Mouse (Mus musculus) liver, postnatal 0 days (tissue): ENCODE data around the gene Nusap1. TPM values are rescaled to one million over a fixed set of nuclear protein-coding genes. Genes with fewer than 3 reads are reported as not detected.
"Not testable (repeated sequence)": the region's sequence is repeated elsewhere in the genome, so short reads cannot be mapped to it uniquely, and the experiment has no call there.

Source experiments
- ATAC-seq: fragments of 200-750 bp; cut with Nextera tagmentation; 2 replicates; pipeline ENCODE4 v1.8.0; 2017; ENCODE audit warnings: mild to moderate bottlenecking, moderate library complexity
- DNase-seq: peaks from one replicate; pipeline ENCODE4 v3.0.0-alpha.2; 2016
- H3K27ac ChIP-seq: fragments of 300-500 bp; sonication (generic); 2 replicates; pipeline ENCODE4 v1.5.1; 2014; ENCODE audit warnings: antibody characterized with exemption, moderate library complexity, mild to moderate bottlenecking, low read depth
- H3K27me3 ChIP-seq: fragments of 300-500 bp; sonication (generic); 2 replicates; pipeline ENCODE4 v1.6.1; 2014; ENCODE audit warnings: low read length, control low read depth, mixed read lengths; ENCODE audit not compliant: insufficient read depth
- H3K36me3 ChIP-seq: fragments of 300-500 bp; sonication (generic); replicated peaks from 2 replicates; pipeline ENCODE4 v1.6.1; 2014; ENCODE audit warnings: mild to moderate bottlenecking, control low read depth, low read length, moderate library complexity, mixed read lengths; ENCODE audit not compliant: insufficient read depth
- H3K4me1 ChIP-seq: fragments of 300-500 bp; sonication (generic); 2 replicates; pipeline ENCODE4 v1.6.1; 2014; ENCODE audit warnings: antibody characterized with exemption, mild to moderate bottlenecking, control low read depth; ENCODE audit not compliant: insufficient read depth
- H3K4me2 ChIP-seq: fragments of 300-500 bp; sonication (generic); 2 replicates; pipeline ENCODE4 v1.6.1; 2014; ENCODE audit warnings: low read depth, mild to moderate bottlenecking, low read length, moderate library complexity, mixed read lengths
- H3K4me3 ChIP-seq: fragments of 300-500 bp; sonication (generic); 2 replicates; pipeline ENCODE4 v1.5.1; 2014; ENCODE audit warnings: low read depth, low read length
- H3K9ac ChIP-seq: fragments of 300-500 bp; sonication (generic); replicated peaks from 2 replicates; pipeline ENCODE4 v1.6.1; 2014; ENCODE audit warnings: mild to moderate bottlenecking, moderate library complexity
- H3K9me3 ChIP-seq: fragments of 300-500 bp; sonication (generic); 2 replicates; pipeline ENCODE4 v1.6.1; 2016; ENCODE audit warnings: mild to moderate bottlenecking, control low read depth, low read length, mixed read lengths
- CTCF ChIP-seq: sonication (generic); IDR thresholded peaks from 2 replicates; pipeline ENCODE4 v1.5.1; 2016; ENCODE audit warnings: antibody characterized with exemption, low read depth
- EP300 ChIP-seq: IDR thresholded peaks from 2 replicates; pipeline ENCODE4 v1.6.1; 2016; ENCODE audit warnings: antibody characterized with exemption, low read depth, mild to moderate bottlenecking
- WGBS: fragments of 180-500 bp; shearing (Covaris S2); extraction: QIAGEN DNeasy Blood & Tissue Kit; methylation state at CpG from one replicate; pipeline ENCODE4 v1.1.7; 2014; ENCODE audit not compliant: insufficient replicate concordance; 5-methylcytosine and 5-hydroxymethylcytosine counted together
- polyA plus RNA-seq: library from polyadenylated mRNA; unstranded; fragments of >200 nt; fragmentation: Nextera tagmentation; extraction: Ambion mirVana; gene quantifications from 2 replicates; pipeline ENCODE4 v1.2.1, GENCODE M21; 2015

The Nusap1 gene
- polyA plus RNA-seq, 1 experiment from 2014 or later, result 48.5 TPM

DNA sequence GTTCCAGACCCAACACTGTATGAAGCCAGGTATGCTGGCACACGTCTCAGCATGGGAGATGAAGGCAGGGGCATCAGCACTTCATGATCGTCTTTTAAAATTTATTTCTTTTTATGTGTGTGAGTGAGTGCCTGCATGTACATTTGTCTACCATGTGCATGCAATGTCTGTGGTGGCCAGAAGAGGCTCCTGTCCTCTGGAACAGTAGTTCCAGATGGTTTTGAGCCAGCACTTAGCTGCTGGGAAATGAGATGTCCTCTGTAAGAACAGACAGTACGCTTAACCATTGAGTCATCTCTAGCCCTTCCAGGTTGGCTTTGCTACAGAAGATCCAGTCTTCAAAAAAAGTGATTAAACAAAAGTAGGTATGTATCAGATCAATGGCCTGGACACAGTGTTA, 26.9 kb upstream of the Nusap1 start:
- Histone ChIP-seq H3K27ac (no peak overlapping the region), H3K9me3 (no peaks in the 10 kb centered on the region), H3K4me2 (no peak overlapping the region), H3K36me3 (peaks cover 10% of the 10 kb centered on the region), H3K9ac (no peak overlapping the region), H3K4me3 (no peak overlapping the region), H3K27me3 (no peaks in the 10 kb centered on the region), H3K4me1 (peaks cover 7% of the 10 kb centered on the region)
- no peak for DNase-seq
- WGBS, result 88% methylated on average over 3 of the region's 3 CpGs
- ATAC-seq, result no peak
- TF ChIP-seq EP300, result no peak
- peak; percentile 59 for TF ChIP-seq CTCF

GRCm38 (mm10) chr2:119593765-119594112, 24.4 kb upstream of the Nusap1 start:
- Histone ChIP-seq H3K9ac (peak overlapping the region; percentile 98), H3K27ac (peak overlapping the region; percentile 97), H3K36me3 (peaks cover 28% of the 10 kb centered on the region), H3K4me3 (peak overlapping the region; percentile 90), H3K4me2 (peak overlapping the region; percentile 70), H3K9me3 (no peaks in the 10 kb centered on the region), H3K27me3 (no peaks in the 10 kb centered on the region), H3K4me1 (peaks cover 10% of the 10 kb centered on the region)
- DNase-seq (peak; percentile 20), ATAC-seq (peak; percentile 28)
- TF ChIP-seq EP300, result no peak
- TF ChIP-seq CTCF, result 0 out of 2 replicates have a peak, but pooled peaks have one; percentile 12
- 14% methylated on average over 7 of the region's 7 CpGs for WGBS

DNA sequence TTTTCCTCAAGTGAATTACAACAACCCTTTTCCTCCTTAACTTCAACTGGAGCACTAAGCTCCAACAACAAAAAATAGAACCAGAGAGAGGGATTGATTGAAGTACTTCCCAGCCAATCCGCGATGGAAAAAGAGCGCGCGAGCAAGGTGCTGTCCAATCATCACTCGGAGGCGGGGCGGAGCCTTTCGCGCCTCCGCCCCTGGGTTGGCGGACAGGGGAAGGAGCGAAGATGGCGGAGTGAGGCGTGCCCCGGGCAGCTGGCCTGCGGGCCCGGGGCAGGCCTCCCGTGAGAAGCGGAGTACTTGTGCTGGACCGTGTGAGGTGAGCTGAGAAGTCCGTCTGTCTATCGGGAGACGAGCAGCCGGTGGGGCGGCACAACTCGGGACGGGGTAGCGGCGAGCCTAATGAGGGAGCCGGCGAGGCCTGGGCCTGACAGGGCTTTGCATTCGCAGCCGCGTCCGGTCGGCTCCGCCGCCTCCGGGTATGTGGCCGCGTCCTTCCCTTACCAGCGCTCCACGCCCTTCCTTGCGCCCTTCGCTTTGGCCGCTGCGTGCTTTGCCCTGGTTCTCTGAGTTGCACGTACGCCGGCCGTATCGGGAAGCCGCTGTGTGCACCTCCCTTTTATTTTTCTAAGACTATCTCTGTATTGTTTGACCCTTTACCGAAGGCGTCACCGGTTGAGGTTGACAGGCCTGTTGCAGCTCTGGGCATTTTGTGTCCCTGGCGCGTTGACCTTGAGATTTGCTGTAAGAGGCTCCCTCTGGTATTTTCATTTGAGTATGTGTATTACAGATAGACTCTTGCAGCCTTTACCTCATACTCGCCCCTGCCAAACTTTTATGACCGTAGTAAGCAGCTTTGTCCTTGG, 23.8 kb upstream of the Nusap1 start:
- Histone ChIP-seq H3K9ac (peak overlapping the region; percentile 98), H3K27ac (peak overlapping the region; percentile 97), H3K36me3 (peaks cover 31% of the 10 kb centered on the region), H3K9me3 (no peaks in the 10 kb centered on the region), H3K4me1 (peaks cover 10% of the 10 kb centered on the region), H3K4me3 (peak overlapping the region; percentile 90), H3K27me3 (no peaks in the 10 kb centered on the region), H3K4me2 (peak overlapping the region; percentile 70)
- WGBS, result under 1% methylated on average over 59 of the region's 61 CpGs
- TF ChIP-seq EP300 (peak; percentile 66; the same call in 1 of the 2 replicates), CTCF (no peak)
- peak; percentile 97 for ATAC-seq
- peak; percentile 97 for DNase-seq

DNA sequence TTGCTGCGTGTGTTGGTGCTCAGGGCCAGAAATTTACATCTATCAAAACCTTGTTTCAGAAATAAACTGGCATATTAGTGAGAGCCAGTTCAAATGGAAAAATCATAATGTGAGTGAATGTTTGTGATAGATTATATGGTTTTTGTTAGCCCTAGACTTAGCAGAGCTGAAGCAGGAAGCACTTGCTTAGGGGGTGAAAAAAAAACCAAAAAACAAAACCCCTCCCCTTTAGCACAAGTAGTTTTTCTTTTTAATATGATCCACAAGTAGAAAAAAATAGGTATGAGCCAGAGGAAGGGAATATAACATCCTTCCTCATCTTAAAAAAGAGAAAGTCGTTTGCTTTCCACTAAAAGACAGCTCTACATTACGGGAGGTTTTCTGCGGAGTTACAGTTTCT, 22.8 kb upstream of the Nusap1 start:
- no peak for DNase-seq

DNA sequence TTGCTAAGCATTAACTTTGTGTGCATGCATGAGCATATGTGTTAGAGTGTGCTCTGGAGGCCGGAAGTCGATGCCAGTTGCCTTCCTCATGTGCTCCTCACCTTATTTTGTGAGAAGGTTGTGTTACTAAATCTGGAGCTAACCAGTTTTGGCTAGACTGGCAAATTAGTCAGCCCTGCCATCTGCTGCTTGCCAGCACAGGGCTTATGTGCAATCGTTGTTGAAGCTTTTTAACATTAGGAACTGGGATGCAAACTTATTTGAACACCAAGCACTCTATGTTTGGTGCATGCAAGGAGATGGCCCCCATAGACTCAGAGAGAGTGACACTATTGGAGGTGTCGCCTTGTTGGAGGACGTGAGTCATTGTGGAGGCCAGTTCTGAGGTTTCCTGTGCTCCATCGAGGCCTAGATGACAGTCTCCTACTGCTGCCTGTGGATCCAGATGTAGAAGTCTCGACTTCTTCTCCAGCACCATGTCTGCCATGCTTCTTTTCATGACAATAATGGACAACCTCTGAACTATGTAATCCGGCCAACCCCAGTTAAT, 21.2 kb upstream of the Nusap1 start:
- H3K9ac ChIP-seq, result no peak overlapping the region

More for the DNA sequence above, 22.8 kb upstream of the Nusap1 start:
- no peaks in the 10 kb centered on the region for H3K9me3 ChIP-seq
- 32% methylated on average over 4 of the region's 4 CpGs for WGBS
- H3K27ac ChIP-seq, result peak overlapping the region; percentile 97
- ATAC-seq, result no peak
- H3K4me3 ChIP-seq, result peak overlapping the region; percentile 90
- TF ChIP-seq CTCF, result no peak
- no peak for TF ChIP-seq EP300
- H3K4me1 ChIP-seq, result peaks cover 10% of the 10 kb centered on the region
- peaks cover 35% of the 10 kb centered on the region for H3K36me3 ChIP-seq
- peak overlapping the region; percentile 98 for H3K9ac ChIP-seq
- peak overlapping the region; percentile 70 for H3K4me2 ChIP-seq
- H3K27me3 ChIP-seq, result no peaks in the 10 kb centered on the region

DNA sequence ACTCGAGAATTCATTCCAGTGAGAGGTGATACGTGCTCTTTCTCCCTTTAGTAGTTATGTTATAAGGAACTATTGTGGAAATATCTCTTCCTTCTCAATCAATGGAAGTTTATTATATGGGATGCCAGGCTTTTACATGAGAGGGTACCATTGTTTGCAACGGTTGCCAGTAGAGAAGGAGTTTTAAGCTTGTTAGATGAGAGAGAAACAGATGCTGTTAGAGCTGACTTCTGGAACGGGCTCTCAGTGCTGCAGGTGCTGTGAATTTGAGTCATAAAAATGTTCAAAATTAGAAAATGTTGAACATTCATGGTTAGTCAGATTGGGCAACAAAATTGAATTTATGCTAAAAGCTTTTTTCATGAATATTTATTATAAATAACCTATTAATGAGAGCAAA, 17.1 kb upstream of the Nusap1 start:
- 90% methylated on average over 4 of the region's 4 CpGs for WGBS
- no peak for ATAC-seq

More for the DNA sequence above, 21.2 kb upstream of the Nusap1 start:
- peaks cover 10% of the 10 kb centered on the region for H3K4me1 ChIP-seq
- no peak for DNase-seq
- no peak overlapping the region for H3K27ac ChIP-seq
- H3K36me3 ChIP-seq, result peaks cover 42% of the 10 kb centered on the region
- no peak for ATAC-seq
- H3K9me3 ChIP-seq, result no peaks in the 10 kb centered on the region
- H3K4me3 ChIP-seq, result peak overlapping the region; percentile 90
- no peak for TF ChIP-seq EP300
- no peak for TF ChIP-seq CTCF
- WGBS, result 72% methylated on average over 8 of the region's 8 CpGs
- no peaks in the 10 kb centered on the region for H3K27me3 ChIP-seq
- no peak overlapping the region for H3K4me2 ChIP-seq

GRCm38 (mm10) chr2:119601575-119601974, 16.5 kb upstream of the Nusap1 start:
- H3K27me3 ChIP-seq, result not testable (repeated sequence)

More for the DNA sequence above, 17.1 kb upstream of the Nusap1 start:
- H3K9ac ChIP-seq, result no peak overlapping the region
- no peak for DNase-seq
- TF ChIP-seq CTCF (no peak), EP300 (no peak)
- peaks cover 18% of the 10 kb centered on the region for H3K4me1 ChIP-seq
- H3K9me3 ChIP-seq, result no peaks in the 10 kb centered on the region
- H3K4me2 ChIP-seq, result peak overlapping the region; percentile 18; the same call in 1 of the 2 replicates
- no peaks in the 10 kb centered on the region for H3K27me3 ChIP-seq
- no peak overlapping the region for H3K27ac ChIP-seq
- H3K4me3 ChIP-seq, result no peak overlapping the region
- peaks cover 65% of the 10 kb centered on the region for H3K36me3 ChIP-seq

More at GRCm38 (mm10) chr2:119601575-119601974, 16.5 kb upstream of the Nusap1 start:
- peaks cover 18% of the 10 kb centered on the region for H3K4me1 ChIP-seq
- peaks cover 61% of the 10 kb centered on the region for H3K36me3 ChIP-seq
- not testable (repeated sequence) for DNase-seq, H3K4me3 ChIP-seq, H3K9ac ChIP-seq, H3K9me3 ChIP-seq, H3K27ac ChIP-seq, ATAC-seq
- H3K4me2 ChIP-seq, result peak overlapping the region; percentile 18
- WGBS, result 72% methylated on average over 3 of the region's 3 CpGs
